Mouse (Mus musculus): ENCODE data around the gene Dnase1l1. TPM values are rescaled to one million over a fixed set of nuclear protein-coding genes. Genes with fewer than 3 reads are reported as not detected.

Gene Dnase1l1
- polyA plus RNA-seq (2012; fragmentation: generic; extraction: Trizol) = 10 to 100 TPM in 1 of 2 experiments, 1 to 10 TPM in 1; 5.6 to 17.8 TPM

DNA sequence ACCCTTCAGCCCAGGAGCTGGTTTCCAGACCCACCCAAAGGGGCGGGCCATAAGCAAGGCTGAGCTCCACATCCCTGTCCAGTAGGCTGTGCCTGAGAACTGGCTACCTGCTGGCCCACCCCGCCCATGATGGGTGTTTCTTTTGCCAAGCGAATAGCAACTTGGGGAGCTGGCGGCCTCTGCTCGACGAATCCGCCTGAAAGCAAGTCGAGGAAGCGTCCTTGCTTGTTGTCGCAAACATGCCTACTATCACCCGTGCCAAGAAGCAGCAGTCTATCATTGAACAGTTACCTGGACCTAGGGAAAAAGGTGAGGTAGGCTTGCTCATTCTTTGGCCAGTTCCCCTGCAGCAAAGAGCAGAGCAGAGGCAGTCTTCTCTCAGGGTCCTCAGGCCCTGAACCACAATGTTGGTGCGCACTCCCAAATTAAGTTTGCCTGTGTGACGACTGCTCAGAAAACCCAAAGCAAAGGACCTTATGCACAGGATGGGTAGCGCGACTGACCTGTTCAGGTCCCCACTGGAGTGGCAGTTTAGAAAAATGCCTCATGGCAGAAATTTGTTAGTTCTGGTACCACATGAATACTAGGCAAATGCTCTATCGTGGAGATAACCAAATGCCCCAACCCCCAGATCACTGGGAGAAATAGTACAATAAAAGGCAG, at the start of gene Dnase1l1, which contains the start of gene Taz:
TSS of gene Dnase1l1 (minus strand) at position 606 of the 663 bp plus-strand sequence.
TSS of gene Taz (plus strand) at position 181 of the 663 bp plus-strand sequence.

GRCm38 (mm10) chrX:74328725-74329161, 46.6 kb upstream of the Dnase1l1 start, which contains the start of gene Plxna3:
TSS of gene Plxna3 (plus strand) at chrX:74329066.

GRCm38 (mm10) chrX:74312540-74313464, 30.7 kb upstream of the Dnase1l1 start, which contains the start of gene Fam50a:
TSS of gene Fam50a (plus strand) at chrX:74313033.

DNA sequence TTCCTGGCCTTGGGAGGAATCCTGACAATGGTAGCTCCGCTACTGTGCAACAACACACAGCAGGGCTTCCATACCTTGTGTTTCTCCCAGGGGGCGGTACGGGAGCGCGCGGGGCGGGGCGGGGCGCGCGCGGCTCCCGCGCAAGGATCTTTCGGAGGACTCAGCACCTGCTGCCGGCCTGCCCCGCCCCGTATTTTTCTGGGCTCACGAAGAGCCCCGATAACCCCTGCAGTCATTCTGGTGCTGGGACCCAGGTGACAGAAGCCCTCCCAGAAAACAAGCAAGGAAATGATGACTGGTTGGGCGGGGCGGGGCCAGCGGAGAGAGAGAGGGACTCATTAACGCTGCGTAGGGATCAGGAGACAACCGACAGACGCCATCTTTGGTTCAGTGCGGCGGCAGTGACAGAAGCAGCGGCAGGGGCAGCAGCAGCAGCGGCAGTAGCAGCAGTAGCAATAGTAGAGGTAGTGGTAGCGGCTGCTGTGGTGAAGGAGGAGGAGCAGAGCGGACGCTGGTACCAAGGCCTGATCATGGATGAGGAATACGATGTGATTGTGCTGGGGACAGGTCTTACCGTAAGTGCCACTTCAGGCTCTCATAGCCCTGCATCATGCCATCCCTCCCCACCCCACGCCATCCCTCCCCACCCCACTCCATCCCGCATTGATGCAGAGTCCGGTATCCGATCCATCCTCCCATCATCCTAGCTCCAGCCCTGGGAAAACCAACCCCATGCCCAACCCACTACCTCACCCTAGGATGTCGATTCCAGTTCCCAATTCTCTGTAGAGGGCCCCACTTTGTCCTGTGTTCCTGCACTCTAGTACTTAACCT, 22.9 kb upstream of the Dnase1l1 start, which contains the start of gene Gdi1:
TSS of gene Gdi1 (plus strand) at position 132 of the 834 bp plus-strand sequence.

GRCm38 (mm10) chrX:74296538-74297448, 14.7 kb upstream of the Dnase1l1 start, which contains the start of gene Atp6ap1:
TSS of gene Atp6ap1 (plus strand) at chrX:74297097.

DNA sequence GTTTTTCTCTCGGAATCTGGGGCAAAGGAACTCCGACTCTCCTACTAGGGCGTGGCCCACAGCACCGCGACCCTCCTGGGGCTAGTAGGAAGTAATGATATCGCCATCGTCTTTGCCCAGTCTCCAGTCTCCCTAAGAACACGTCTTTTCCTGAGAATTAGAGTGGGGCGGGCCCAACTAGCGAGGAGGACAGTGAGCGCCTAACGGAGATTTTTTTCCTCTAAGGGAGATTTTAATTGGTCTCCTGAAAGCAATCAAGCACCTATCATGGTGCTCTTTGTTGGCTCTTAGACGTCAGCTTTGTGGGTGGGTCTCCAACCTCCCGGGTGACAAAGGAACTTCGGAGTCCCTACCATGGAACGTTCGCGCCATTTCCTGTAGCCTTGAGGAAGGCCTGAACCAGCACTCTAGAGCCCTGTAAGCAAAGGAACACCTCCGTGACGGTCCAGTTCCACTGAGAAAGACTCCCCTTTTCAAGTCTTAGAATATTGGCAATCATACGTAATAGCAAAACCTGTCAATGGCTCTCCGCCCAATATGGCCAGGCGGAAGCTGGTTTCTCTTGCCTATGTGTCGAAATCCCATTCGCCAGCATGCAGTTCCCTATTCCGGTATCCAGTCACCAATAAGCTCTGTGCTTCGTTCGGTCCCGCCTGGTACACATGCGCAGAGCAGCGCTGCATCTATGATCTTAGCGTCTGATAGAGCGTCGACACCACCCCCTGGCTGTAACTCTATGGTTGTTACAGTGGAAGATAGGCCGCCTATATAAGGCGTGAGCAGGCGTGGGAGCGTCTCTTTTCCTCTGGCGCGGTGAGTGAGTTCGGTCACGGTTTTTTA, 11.9 kb downstream of the Dnase1l1 start, which contains the start of gene Rpl10:
TSS of gene Rpl10 (plus strand) at position 751 of the 840 bp plus-strand sequence.

DNA sequence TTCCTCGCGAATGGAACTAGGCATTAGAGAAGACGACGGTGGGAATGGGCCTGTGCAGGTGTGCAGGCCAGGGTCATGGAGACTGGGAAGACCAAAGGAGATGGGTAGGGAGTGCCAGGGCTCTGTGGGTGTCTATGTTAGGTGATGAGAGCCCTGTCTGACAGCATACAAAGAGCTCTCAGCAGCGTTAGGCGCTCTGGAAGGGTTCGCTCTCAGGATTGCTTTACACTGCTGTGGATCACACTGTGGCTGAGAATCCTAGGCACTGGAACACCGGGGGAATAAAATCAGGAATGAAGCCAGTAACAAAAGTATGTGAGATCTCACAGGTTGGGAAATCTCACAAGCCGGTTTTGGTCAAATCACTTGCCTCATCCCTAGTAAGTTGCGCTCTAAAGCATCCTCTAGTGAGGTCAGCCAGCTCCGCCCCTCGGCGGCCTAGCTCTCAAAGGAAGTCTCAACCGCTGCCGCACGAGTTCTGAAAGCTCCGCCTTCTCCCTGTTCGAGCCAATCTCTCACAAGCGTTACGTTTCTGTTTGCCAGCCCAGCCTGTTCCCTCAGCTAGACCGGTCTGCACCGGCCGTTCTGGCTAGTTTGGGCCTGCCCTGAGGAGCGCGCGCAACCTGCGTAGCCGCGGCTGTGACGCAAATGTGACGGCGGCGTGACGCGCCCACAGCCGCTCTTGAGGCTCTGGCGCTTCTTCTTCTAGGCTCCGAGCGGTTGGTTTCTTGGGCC, 27.8 kb downstream of the Dnase1l1 start, which contains the start of gene Emd:
TSS of gene Emd (plus strand) at position 535 of the 735 bp plus-strand sequence.

DNA sequence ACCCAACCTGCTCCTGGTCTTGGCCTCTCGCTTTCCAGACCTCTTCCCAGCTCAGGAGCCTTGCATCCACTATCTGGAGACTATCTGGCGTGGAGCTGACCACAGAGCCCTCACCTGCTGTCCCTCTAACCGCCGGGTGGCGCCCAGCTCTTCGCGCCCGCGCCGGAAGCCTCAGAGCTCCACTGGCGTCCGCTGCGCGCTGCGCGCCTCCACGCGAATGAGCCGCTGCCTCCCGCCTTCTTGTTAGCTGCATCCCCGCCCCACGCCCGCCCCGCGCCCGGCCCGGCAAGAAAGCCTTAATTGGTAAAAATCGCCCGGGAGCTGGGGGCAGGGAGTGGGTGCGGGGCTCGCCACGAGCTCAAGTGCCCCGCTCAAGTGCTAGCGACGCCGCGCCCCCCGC, 32.5 kb downstream of the Dnase1l1 start, which contains the start of gene Flna:
TSS of gene Flna (minus strand) at position 206 of the 400 bp plus-strand sequence.

Other genes starting within 250 kb of the Dnase1l1 start
- gene Opn1mw, start 154.9 kb downstream of the Dnase1l1 start, polyA plus RNA-seq (2012; fragmentation: generic; extraction: Trizol) = under 1 TPM; 0.05 to 0.50 TPM
- gene Mecp2, start 147.0 kb downstream of the Dnase1l1 start, polyA plus RNA-seq (2012; fragmentation: generic; extraction: Trizol) = 1 to 10 TPM; 6.4 to 8.6 TPM
- not detected for gene Tex28, start 114.5 kb downstream of the Dnase1l1 start, polyA plus RNA-seq (2012; fragmentation: generic; extraction: Trizol)
- not detected for gene Tktl1, start 105.1 kb downstream of the Dnase1l1 start, polyA plus RNA-seq (2012; fragmentation: generic; extraction: Trizol)
- 100 to 1,000 TPM; 461 to 590 TPM for gene Flna, start 32.5 kb downstream of the Dnase1l1 start, polyA plus RNA-seq (2012; fragmentation: generic; extraction: Trizol)
- gene Emd, start 27.6 kb downstream of the Dnase1l1 start, polyA plus RNA-seq (2012; fragmentation: generic; extraction: Trizol) = 100 to 1,000 TPM; 110 to 114 TPM
- 1,000 to 10,000 TPM; 3,936 to 5,898 TPM for gene Rpl10, start 11.5 kb downstream of the Dnase1l1 start, polyA plus RNA-seq (2012; fragmentation: generic; extraction: Trizol)
- 10 to 100 TPM; 10.8 to 46.7 TPM for gene Taz, start 425 bp downstream of the Dnase1l1 start, polyA plus RNA-seq (2012; fragmentation: generic; extraction: Trizol)
- 100 to 1,000 TPM in 1 of 2 experiments, 10 to 100 TPM in 1; 68.8 to 159 TPM for gene Atp6ap1, start 14.8 kb upstream of the Dnase1l1 start, polyA plus RNA-seq (2012; fragmentation: generic; extraction: Trizol)
- gene Gdi1, start 22.7 kb upstream of the Dnase1l1 start, polyA plus RNA-seq (2012; fragmentation: generic; extraction: Trizol) = 100 to 1,000 TPM in 1 of 2 experiments, 10 to 100 TPM in 1; 15.1 to 104 TPM
- 10 to 100 TPM; 36.1 to 51.7 TPM for gene Fam50a, start 30.7 kb upstream of the Dnase1l1 start, polyA plus RNA-seq (2012; fragmentation: generic; extraction: Trizol)
- 10 to 100 TPM in 1 of 2 experiments, 1 to 10 TPM in 1; 2.9 to 29.9 TPM for gene Plxna3, start 46.7 kb upstream of the Dnase1l1 start, polyA plus RNA-seq (2012; fragmentation: generic; extraction: Trizol)
- gene Lage3, start 71.3 kb upstream of the Dnase1l1 start, polyA plus RNA-seq (2012; fragmentation: generic; extraction: Trizol) = 100 to 1,000 TPM in 1 of 2 experiments, 10 to 100 TPM in 1; 80.4 to 114 TPM
- 100 to 1,000 TPM in 1 of 2 experiments, 10 to 100 TPM in 1; 43.7 to 146 TPM for gene Ubl4a, start 90.9 kb upstream of the Dnase1l1 start, polyA plus RNA-seq (2012; fragmentation: generic; extraction: Trizol)
- 10 to 100 TPM; 16.1 to 17.9 TPM for gene Slc10a3, start 91.0 kb upstream of the Dnase1l1 start, polyA plus RNA-seq (2012; fragmentation: generic; extraction: Trizol)
- gene Fam3a, start 110.9 kb upstream of the Dnase1l1 start, polyA plus RNA-seq (2012; fragmentation: generic; extraction: Trizol) = 10 to 100 TPM; 12.8 to 47.3 TPM
- 10 to 100 TPM in 1 of 2 experiments, 1 to 10 TPM in 1; 7.0 to 15.8 TPM for gene Ikbkg, start 111.0 kb upstream of the Dnase1l1 start, polyA plus RNA-seq (2012; fragmentation: generic; extraction: Trizol)
- gene G6pdx, start 146.9 kb upstream of the Dnase1l1 start, polyA plus RNA-seq (2012; fragmentation: generic; extraction: Trizol) = 100 to 1,000 TPM in 1 of 2 experiments, 10 to 100 TPM in 1; 71.9 to 103 TPM
- not detected for gene Gm6880, start 199.1 kb upstream of the Dnase1l1 start, polyA plus RNA-seq (2012; fragmentation: generic; extraction: Trizol)

Measured in C3H10T1/2 (cell line).